Mouse (Mus musculus): ENCODE measurements around the gene Pfkp.

Pfkp gene

GRCm38 (mm10) chr13:6602786-6603409 lies 45.7 kb downstream of the Pfkp start:
- in situ Hi-C loops (cut with MseI, MboI), result no loop called here

GRCm38 (mm10) chr13:6601676-6602075 lies 46.9 kb downstream of the Pfkp start:
- in situ Hi-C loops (cut with MseI, MboI), result no loop called here

GRCm38 (mm10) chr13:6600626-6601025 lies 48.0 kb downstream of the Pfkp start:
- in situ Hi-C loops (cut with MseI, MboI), result no loop called here

- in situ Hi-C loops (cut with MseI, MboI), result no loop called here
Observed at GRCm38 (mm10) chr13:6597801-6598200, 50.8 kb downstream of the Pfkp start.

GRCm38 (mm10) chr13:6595403-6595802 lies 53.2 kb downstream of the Pfkp start:
- in situ Hi-C loops (cut with MseI, MboI), result no loop called here

- in situ Hi-C loops (cut with MseI, MboI), result no loop called here
Observed at GRCm38 (mm10) chr13:6590846-6591245, 57.7 kb downstream of the Pfkp start.

GRCm38 (mm10) chr13:6586009-6586408 lies 62.6 kb downstream of the Pfkp start:
- in situ Hi-C loops (cut with MseI, MboI), result no loop called here

- in situ Hi-C loops (cut with MseI, MboI), result no loop called here
Observed at GRCm38 (mm10) chr13:6583499-6584125, 65.0 kb downstream of the Pfkp start.

GRCm38 (mm10) chr13:6575920-6576509 lies 72.6 kb downstream of the Pfkp start:
- in situ Hi-C loops (cut with MseI, MboI), result no loop called here

- in situ Hi-C loops (cut with MseI, MboI), result no loop called here
Observed at GRCm38 (mm10) chr13:6565571-6565970, 83.0 kb downstream of the Pfkp start.

GRCm38 (mm10) chr13:6562409-6562808 lies 86.2 kb downstream of the Pfkp start:
- in situ Hi-C loops (cut with MseI, MboI), result no loop called here

- in situ Hi-C loops (cut with MseI, MboI), result no loop called here
Observed at GRCm38 (mm10) chr13:6557771-6558170, 90.8 kb downstream of the Pfkp start.

GRCm38 (mm10) chr13:6555656-6556055 lies 92.9 kb downstream of the Pfkp start:
- in situ Hi-C loops (cut with MseI, MboI), result no loop called here

- in situ Hi-C loops (cut with MseI, MboI), result no loop called here
Observed at GRCm38 (mm10) chr13:6553708-6554107, 94.9 kb downstream of the Pfkp start.

GRCm38 (mm10) chr13:6535287-6535932 lies 113.2 kb downstream of the Pfkp start:
- in situ Hi-C loops (cut with MseI, MboI), result no loop called here

GRCm38 (mm10) chr13:6532683-6533082 lies 115.9 kb downstream of the Pfkp start:
- in situ Hi-C loops (cut with MseI, MboI), result no loop called here

Measured in mouse trophoblast stem cell (cell line).